Mouse (Mus musculus) common myeloid progenitor, adult 5-6 weeks (primary cell): ENCODE results near the gene Reck. TPM values are rescaled to one million over a fixed set of nuclear protein-coding genes. Genes with fewer than 3 reads are reported as not detected.
A peak's percentile ranks its signal among the peaks of the same experiment; 100 is the strongest.

Experiments
- ATAC-seq: replicated peaks from 2 replicates; pipeline ENCODE4 v1.8.0; 2016; ENCODE audit warnings: low read depth, mild to moderate bottlenecking, moderate TSS enrichment, inconsistent platforms; ENCODE audit not compliant: poor library complexity, severe bottlenecking
- total RNA-seq: library from RNA; stranded (forward); fragments of 200-1000, 187-1606 nt; gene quantifications from 2 replicates; pipeline ENCODE4 v1.2.3, GENCODE M21; 2017

The Reck gene
- total RNA-seq, 1 experiment from 2014 or later: 1.9 TPM

- peak; percentile 82 for ATAC-seq
Measured at GRCm38 (mm10) chr4:43899197-43899596, 23.9 kb downstream of the Reck start.

GRCm38 (mm10) chr4:43903690-43904089 lies 28.4 kb downstream of the Reck start:
- peak; percentile 42 for ATAC-seq

- peak; percentile 67 for ATAC-seq
Measured at GRCm38 (mm10) chr4:43906443-43906842, 31.1 kb downstream of the Reck start.

- ATAC-seq: no peak
Measured at GRCm38 (mm10) chr4:43918221-43918620, 42.9 kb downstream of the Reck start.

- no peak for ATAC-seq
Measured at GRCm38 (mm10) chr4:43920602-43921001, 45.3 kb downstream of the Reck start.

GRCm38 (mm10) chr4:43925125-43925524 lies 49.8 kb downstream of the Reck start:
- no peak for ATAC-seq

- peak; percentile 82 for ATAC-seq
Measured at GRCm38 (mm10) chr4:43925779-43926178, 50.4 kb downstream of the Reck start.

- peak; percentile 43; the same call in 1 of the 2 replicates for ATAC-seq
Measured at GRCm38 (mm10) chr4:43927826-43928225, 52.5 kb downstream of the Reck start.

GRCm38 (mm10) chr4:43931877-43932276 lies 56.5 kb downstream of the Reck start:
- peak; percentile 65 for ATAC-seq

GRCm38 (mm10) chr4:43936186-43936585 lies 60.9 kb downstream of the Reck start:
- no peak for ATAC-seq

- ATAC-seq: peak; percentile 88
Measured at GRCm38 (mm10) chr4:43936749-43937674, 61.7 kb downstream of the Reck start.

- no peak for ATAC-seq
Measured at GRCm38 (mm10) chr4:43941315-43941714, 66.0 kb downstream of the Reck start.

GRCm38 (mm10) chr4:43942421-43942820 lies 67.1 kb downstream of the Reck start:
- ATAC-seq: no peak

GRCm38 (mm10) chr4:43947571-43947970 lies 72.2 kb downstream of the Reck start:
- ATAC-seq: no peak

- peak; percentile 87 for ATAC-seq
Measured at GRCm38 (mm10) chr4:43957292-43957845, 82.0 kb downstream of the Reck start, which contains the start of gene Glipr2. Gene Glipr2, plus strand, starts transcription at chr4:43957401.

- ATAC-seq: peak; percentile 4; the same call in 1 of the 2 replicates
Measured at GRCm38 (mm10) chr4:43957846-43958461, 82.6 kb downstream of the Reck start.

- ATAC-seq: peak; percentile 29
Measured at GRCm38 (mm10) chr4:43959523-43960179, 84.3 kb downstream of the Reck start.

GRCm38 (mm10) chr4:43960207-43960606 lies 84.9 kb downstream of the Reck start:
- peak; percentile 7; the same call in 1 of the 2 replicates for ATAC-seq

GRCm38 (mm10) chr4:43964326-43964833 lies 89.0 kb downstream of the Reck start:
- ATAC-seq: peak; percentile 64
